In genomic region chr7:29340247-29340646, GRCm38 (mm10) we compare ENCODE assay signal across 15 mouse cellular contexts. TPM values are rescaled to one million over a fixed set of nuclear protein-coding genes. Genes with fewer than 3 reads are reported as not detected.
"Had no signal": no experiment of that assay in that cellular context is flagged by ENCODE, and none has a peak within 500 bp of the region (broad histone marks: within the 10 kb centered on the region; RNA-seq: fewer than 3 reads in every experiment).

No protein-coding gene starts in this region.

- H3K27me3 ChIP-seq: limb, embryonic 15.5 days; midbrain, embryonic 15.5 days; neural tube, embryonic 13.5 days; stomach, embryonic 15.5 days had no signal

- ATAC-seq: midbrain, embryonic 15.5 days had no signal

- H3K9me3 ChIP-seq: kidney, embryonic 15.5 days; limb, embryonic 15.5 days; midbrain, embryonic 10.5 days; midbrain, embryonic 15.5 days; neural tube, embryonic 13.5 days; stomach, embryonic 15.5 days had no signal

- H3K4me1 ChIP-seq: stomach, embryonic 15.5 days had no signal

- H3K4me3 ChIP-seq: kidney, embryonic 15.5 days; limb, embryonic 15.5 days; midbrain, embryonic 10.5 days; midbrain, embryonic 15.5 days; neural tube, embryonic 13.5 days; stomach, embryonic 15.5 days had no signal

- DNase-seq: kidney, adult 11 months; kidney, postnatal 14 days; layer of hippocampus, postnatal 36 days; lung, embryonic 14.5 days; lung, postnatal 10 days; lung, postnatal 4 days; retina, postnatal 1 day; thymus, postnatal 4 days had no signal

- H3K27ac ChIP-seq: kidney, embryonic 15.5 days; limb, embryonic 15.5 days; midbrain, embryonic 10.5 days; midbrain, embryonic 15.5 days; neural tube, embryonic 13.5 days; stomach, embryonic 15.5 days had no signal

- H3K36me3 ChIP-seq: midbrain, embryonic 15.5 days had no signal

- H3K4me2 ChIP-seq: kidney, embryonic 15.5 days; limb, embryonic 15.5 days; lung, embryonic 14.5 days; midbrain, embryonic 15.5 days; neural tube, embryonic 13.5 days; stomach, embryonic 15.5 days had no signal

- H3K9ac ChIP-seq: kidney, embryonic 15.5 days; limb, embryonic 15.5 days; lung, embryonic 14.5 days; midbrain, embryonic 15.5 days; neural tube, embryonic 13.5 days; stomach, embryonic 15.5 days had no signal

RNA-seq across cellular contexts. Expression of gene Dpf1, which starts 36.5 kb away (rescaled TPM):
- total RNA-seq: megakaryocyte, adult 5-6 weeks had no signal

RNA-seq across cellular contexts. Expression of gene Ppp1r14a, which starts 51.1 kb away (rescaled TPM):
- total RNA-seq: megakaryocyte, adult 5-6 weeks had no signal
